Mouse (Mus musculus) heart, embryonic 14.5 days (tissue): ENCODE results near the gene Gmds. TPM values are rescaled to one million over a fixed set of nuclear protein-coding genes. Genes with fewer than 3 reads are reported as not detected.
A peak's percentile ranks its signal among the peaks of the same experiment; 100 is the strongest.

Source experiments
- ATAC-seq: fragments of 200-750 bp; cut with Nextera tagmentation; 2 replicates; pipeline ENCODE4 v1.8.0; 2017; ENCODE audit warnings: low read depth, moderate TSS enrichment; ENCODE audit not compliant: insufficient number of reproducible peaks, insufficient read depth, low FRiP score
- H3K27ac ChIP-seq, 2 experiments: fragments of 200-500 bp in 1 of 2; fragments of 300-500 bp in 1 of 2; sonication (generic) in 1 of 2; replicated peaks in 1 of 2; 2 replicates each; pipeline ENCODE4 v1.5.1; 2012 to 2014; ENCODE audit warnings: low read depth in 2 of 2, low read length in 2 of 2, control low read depth in 1 of 2, mild to moderate bottlenecking in 1 of 2, mixed read lengths in 1 of 2; ENCODE audit not compliant: control insufficient read depth in 1 of 2, insufficient read depth in 1 of 2
- H3K27me3 ChIP-seq: fragments of 300-500 bp; sonication (generic); 2 replicates; pipeline ENCODE4 v1.6.1; 2014; ENCODE audit warnings: mild to moderate bottlenecking, low read length, control low read depth; ENCODE audit not compliant: control insufficient read depth, insufficient read depth
- H3K36me3 ChIP-seq: fragments of 300-500 bp; sonication (generic); 2 replicates; pipeline ENCODE4 v1.6.1; 2014; ENCODE audit warnings: mild to moderate bottlenecking, control low read depth, low read length, mixed read lengths; ENCODE audit not compliant: control insufficient read depth, insufficient read depth
- H3K4me1 ChIP-seq, 2 experiments: fragments of 200-500 bp in 1 of 2; fragments of 300-500 bp in 1 of 2; sonication (generic) in 1 of 2; 2 replicates each; pipeline ENCODE4 v1.6.1; 2012 to 2014; ENCODE audit warnings: low read length in 2 of 2, control low read depth in 1 of 2, mixed read lengths in 1 of 2; ENCODE audit not compliant: control insufficient read depth in 2 of 2, insufficient read depth in 2 of 2
- H3K4me2 ChIP-seq: fragments of 300-500 bp; sonication (generic); 2 replicates; pipeline ENCODE4 v1.6.1; 2014; ENCODE audit warnings: mild to moderate bottlenecking, low read length
- H3K4me3 ChIP-seq, 2 experiments: fragments of 200-500 bp in 1 of 2; fragments of 300-500 bp in 1 of 2; sonication (generic) in 1 of 2; 2 replicates each; pipeline ENCODE4 v1.5.1; 2012 to 2014; ENCODE audit warnings: low read length in 2 of 2, mild to moderate bottlenecking in 2 of 2, control low read depth in 1 of 2, low read depth in 1 of 2, moderate library complexity in 1 of 2; ENCODE audit not compliant: control insufficient read depth in 1 of 2, insufficient read depth in 1 of 2
- H3K9ac ChIP-seq: fragments of 300-500 bp; sonication (generic); 2 replicates; pipeline ENCODE4 v1.6.1; 2014; ENCODE audit warnings: mild to moderate bottlenecking, low read length
- H3K9me3 ChIP-seq: fragments of 300-500 bp; sonication (generic); 2 replicates; pipeline ENCODE4 v1.6.1; 2016; ENCODE audit warnings: low read length, control low read depth; ENCODE audit not compliant: control insufficient read depth
- WGBS: fragments of 180-500 bp; shearing (Covaris S2); extraction: QIAGEN DNeasy Blood & Tissue Kit; methylation state at CpG from one replicate; pipeline ENCODE4 v1.1.7; 2014; 5-methylcytosine and 5-hydroxymethylcytosine counted together
- polyA plus RNA-seq: library from polyadenylated mRNA; unstranded; fragments of >200 nt; fragmentation: Nextera tagmentation; extraction: Ambion mirVana; gene quantifications from 2 replicates; pipeline ENCODE4 v1.2.1, GENCODE M21; 2014

Gene Gmds
- polyA plus RNA-seq, 1 experiment from 2014 or later, result 28.7 TPM

DNA sequence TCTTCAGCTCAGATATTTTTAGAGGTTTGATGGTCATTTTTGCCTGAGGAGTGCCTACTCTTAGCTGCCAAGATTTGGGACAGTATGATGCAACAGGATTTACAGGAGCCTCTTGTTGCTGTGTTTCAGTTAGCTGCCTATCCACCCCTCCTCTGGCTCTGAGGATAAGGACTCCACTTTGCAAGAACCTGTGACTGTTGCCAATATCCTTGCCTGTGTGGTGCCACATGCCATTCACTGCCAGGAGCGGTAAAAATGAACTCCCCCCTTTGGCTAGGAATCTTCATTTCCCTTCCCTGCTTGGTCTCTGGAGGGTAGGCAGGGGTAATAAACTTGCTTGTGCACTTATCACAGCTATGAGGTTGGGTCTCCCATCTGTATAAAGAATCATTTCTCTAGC lies 31.6 kb upstream of the Gmds start:
- no peaks in the 10 kb centered on the region for H3K36me3 ChIP-seq
- no peaks in the 10 kb centered on the region for H3K9me3 ChIP-seq
- H3K4me3 ChIP-seq, result no peak overlapping the region
- H3K27me3 ChIP-seq, result no peaks in the 10 kb centered on the region
- no peaks in the 10 kb centered on the region for H3K4me1 ChIP-seq
- 69% methylated on average over 1 of the region's 1 CpGs for WGBS
- H3K4me2 ChIP-seq, result no peak overlapping the region
- H3K9ac ChIP-seq, result no peak overlapping the region
- no peak for ATAC-seq
- no peak overlapping the region for H3K27ac ChIP-seq

DNA sequence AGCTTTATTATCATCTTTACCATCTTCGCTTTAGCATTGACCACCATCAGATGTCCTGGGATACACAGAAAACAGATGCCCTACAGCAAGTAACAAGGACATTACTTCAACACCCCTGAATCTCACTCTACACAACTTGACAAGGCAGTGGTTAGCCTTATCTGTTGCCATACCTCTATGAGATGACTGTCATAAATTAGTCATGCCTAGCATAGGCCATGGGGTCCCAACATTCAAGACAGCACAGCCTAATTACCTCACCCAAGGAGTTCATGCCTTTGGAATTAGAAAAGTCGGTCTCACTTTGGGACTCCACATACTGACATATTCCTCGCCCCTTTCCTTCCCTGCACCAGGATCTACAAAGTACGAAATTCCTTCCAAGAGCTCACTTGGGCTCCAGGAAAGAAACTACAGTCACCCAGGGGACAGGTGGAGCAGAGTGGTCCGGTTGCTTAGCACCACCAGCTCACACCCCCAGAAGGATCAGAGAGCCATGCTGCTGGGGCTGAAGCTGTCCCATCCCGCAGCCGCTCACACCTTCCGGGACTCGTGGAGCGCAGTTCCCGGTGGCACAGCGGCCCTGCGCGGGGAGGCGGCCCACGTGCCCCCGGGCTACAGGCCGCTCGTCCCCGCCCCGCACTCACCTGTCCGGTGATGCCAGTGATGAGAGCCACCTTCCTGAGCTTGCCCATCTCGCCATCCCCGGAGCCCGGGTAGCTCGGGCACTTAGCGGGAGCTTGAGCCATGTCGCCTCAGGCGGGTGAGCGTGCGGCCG lies 616 bp downstream of the Gmds start:
- 5% methylated on average over 32 of the region's 32 CpGs for WGBS
- Histone ChIP-seq H3K4me2 (peak overlapping the region; percentile 91), H3K9me3 (no peaks in the 10 kb centered on the region), H3K36me3 (no peaks in the 10 kb centered on the region), H3K27ac (0 out of 4 replicates have a peak overlapping the region, but pooled peaks of 1 of the 2 experiments have one; percentile 33), H3K9ac (peak overlapping the region; percentile 85), H3K4me3 (peak overlapping the region; percentile 82 to 98), H3K4me1 (peaks cover 0 to 5% of the 10 kb centered on the region in 2 experiments; a peak in 2 of 4 replicates), H3K27me3 (no peaks in the 10 kb centered on the region)
- ATAC-seq, result peak; percentile 49

DNA sequence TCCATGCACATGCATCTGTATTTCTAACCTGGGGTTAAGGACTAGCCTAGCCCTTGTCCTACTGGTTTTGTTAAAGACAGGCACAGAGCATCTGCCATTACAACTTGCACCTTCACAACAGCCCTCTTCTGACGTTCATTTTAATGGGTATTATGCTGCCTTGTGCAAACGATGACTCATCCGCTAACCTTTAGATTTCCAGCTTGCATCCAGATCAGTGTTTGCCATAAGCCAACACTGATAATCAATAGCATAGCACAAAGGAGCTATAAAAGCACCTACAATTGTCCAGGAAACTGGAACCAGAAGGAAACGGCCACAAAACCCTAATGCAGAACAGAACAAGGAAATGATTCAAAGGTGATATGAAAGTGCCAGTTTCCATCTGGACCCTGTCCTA lies 20.2 kb downstream of the Gmds start:
- H3K9me3 ChIP-seq, result no peaks in the 10 kb centered on the region
- H3K4me3 ChIP-seq, result no peak overlapping the region
- no peak overlapping the region for H3K27ac ChIP-seq
- WGBS, result 69% methylated on average over 4 of the region's 4 CpGs
- no peak for ATAC-seq
- no peaks in the 10 kb centered on the region for H3K27me3 ChIP-seq
- no peak overlapping the region for H3K4me2 ChIP-seq
- H3K36me3 ChIP-seq, result no peaks in the 10 kb centered on the region
- H3K4me1 ChIP-seq, result no peaks in the 10 kb centered on the region
- no peak overlapping the region for H3K9ac ChIP-seq

DNA sequence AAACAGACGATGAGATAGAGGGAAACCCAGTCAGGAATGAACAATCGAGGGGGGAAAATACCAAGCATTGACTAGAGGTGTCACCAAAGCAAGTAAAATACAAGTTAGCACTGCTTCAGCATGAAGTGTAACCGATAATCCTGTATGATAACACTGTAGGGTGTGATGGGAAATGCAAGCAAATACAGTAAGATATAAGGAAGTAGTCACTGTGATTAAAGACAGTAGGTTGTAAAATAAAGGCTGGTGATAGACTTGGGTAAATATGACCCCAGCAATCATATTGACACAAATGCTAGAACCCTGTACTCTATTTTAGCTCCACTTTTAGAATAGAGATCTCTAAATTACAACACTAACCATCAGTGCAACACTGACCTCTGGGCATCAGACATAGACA lies 21.2 kb downstream of the Gmds start:
- Histone ChIP-seq H3K36me3 (no peaks in the 10 kb centered on the region), H3K27me3 (no peaks in the 10 kb centered on the region), H3K9me3 (no peaks in the 10 kb centered on the region), H3K4me2 (no peak overlapping the region), H3K27ac (no peak overlapping the region), H3K4me3 (no peak overlapping the region), H3K9ac (no peak overlapping the region), H3K4me1 (no peaks in the 10 kb centered on the region)
- 74% methylated on average over 3 of the region's 3 CpGs for WGBS
- ATAC-seq, result no peak

DNA sequence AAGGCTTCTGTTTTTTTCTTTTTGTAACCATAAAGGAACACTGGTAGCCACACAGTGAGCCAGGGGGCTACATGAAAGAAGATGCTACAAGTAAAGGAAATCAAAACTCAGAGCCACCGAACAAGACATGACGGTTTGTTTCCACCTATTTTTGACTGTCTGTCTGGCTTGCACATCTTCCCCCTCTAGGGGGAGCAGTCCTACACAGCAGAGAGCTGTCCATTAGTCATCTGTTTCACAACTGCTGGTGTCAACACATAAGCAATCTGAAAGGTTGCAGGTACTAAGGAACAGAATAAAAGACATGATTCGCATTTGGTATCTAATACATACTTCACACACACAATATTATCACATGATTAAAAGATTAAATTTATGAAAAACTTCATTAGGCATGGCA lies 25.9 kb downstream of the Gmds start:
- WGBS, result 47% methylated on average over 3 of the region's 3 CpGs
- no peaks in the 10 kb centered on the region for H3K27me3 ChIP-seq
- ATAC-seq, result no peak

DNA sequence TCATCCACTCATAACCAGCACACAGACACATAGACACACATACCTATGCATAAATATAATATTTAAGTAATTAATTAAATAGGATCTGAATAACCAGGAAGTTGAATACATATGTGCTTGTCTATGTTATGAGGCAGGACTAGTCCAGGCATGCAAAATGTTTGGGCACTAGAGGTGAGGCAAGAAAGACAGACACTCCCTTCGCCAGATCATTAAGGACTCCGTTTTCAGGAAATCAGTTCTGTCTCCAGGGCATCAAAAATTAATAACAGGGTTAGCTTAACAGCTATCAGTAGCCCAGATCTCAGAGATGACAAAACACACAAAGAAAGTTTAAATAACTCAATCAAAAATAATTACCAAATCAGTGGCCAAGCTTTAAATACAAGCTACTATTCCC lies 27.1 kb downstream of the Gmds start:
- ATAC-seq, result no peak
- Histone ChIP-seq H3K9me3 (no peaks in the 10 kb centered on the region), H3K4me3 (no peak overlapping the region), H3K27ac (no peak overlapping the region), H3K27me3 (no peaks in the 10 kb centered on the region), H3K36me3 (no peaks in the 10 kb centered on the region), H3K4me2 (no peak overlapping the region), H3K4me1 (no peaks in the 10 kb centered on the region), H3K9ac (no peak overlapping the region)
- WGBS, result 89% methylated on average over 2 of the region's 2 CpGs

More for the DNA sequence above, 25.9 kb downstream of the Gmds start:
- Histone ChIP-seq H3K4me1 (no peaks in the 10 kb centered on the region), H3K36me3 (no peaks in the 10 kb centered on the region), H3K4me3 (no peak overlapping the region), H3K9me3 (no peaks in the 10 kb centered on the region), H3K27ac (no peak overlapping the region), H3K9ac (no peak overlapping the region), H3K4me2 (no peak overlapping the region)

DNA sequence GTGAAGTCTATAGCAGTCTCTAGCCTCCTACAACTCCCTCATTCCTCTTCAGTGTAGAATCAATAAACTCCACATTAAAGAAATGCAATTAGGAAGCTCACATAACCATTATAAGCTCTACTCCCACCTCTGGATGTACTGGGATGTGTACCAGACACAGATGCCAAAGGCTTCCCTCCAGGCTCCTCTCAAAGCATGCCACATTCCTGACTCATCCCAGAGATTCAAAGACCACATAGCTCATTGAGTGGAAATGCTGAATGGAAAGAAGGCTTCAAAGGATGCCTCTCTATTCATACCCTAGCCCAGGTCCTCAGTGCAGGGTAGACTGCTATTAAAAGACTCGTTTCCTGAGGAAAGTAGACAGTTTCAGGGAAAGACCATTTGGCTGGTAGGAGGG lies 40.1 kb downstream of the Gmds start:
- Histone ChIP-seq H3K9me3 (no peaks in the 10 kb centered on the region), H3K4me3 (no peak overlapping the region), H3K4me2 (no peak overlapping the region), H3K9ac (no peak overlapping the region), H3K36me3 (no peaks in the 10 kb centered on the region), H3K27me3 (no peaks in the 10 kb centered on the region), H3K27ac (no peak overlapping the region), H3K4me1 (no peaks in the 10 kb centered on the region)
- WGBS, result 23% methylated on average over 1 of the region's 1 CpGs
- no peak for ATAC-seq

DNA sequence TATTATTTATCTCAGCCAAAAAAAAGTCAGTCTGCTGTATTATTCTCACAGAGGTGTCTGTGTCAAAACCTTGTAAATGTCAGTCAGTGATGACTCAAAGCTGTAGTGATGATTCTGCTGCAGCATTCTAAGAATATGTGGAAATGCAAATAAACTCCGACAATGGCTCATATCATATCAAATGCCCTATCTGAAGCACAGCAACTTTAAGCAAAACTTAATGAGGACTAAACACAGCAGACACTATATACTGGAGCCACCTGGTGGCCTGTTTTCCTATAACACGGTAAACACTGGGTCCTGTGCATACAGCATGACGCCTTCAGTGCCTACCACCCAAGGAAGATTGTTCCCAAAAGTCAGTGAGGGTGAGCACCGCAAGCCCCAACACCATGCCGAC lies 41.1 kb downstream of the Gmds start:
- Histone ChIP-seq H3K27me3 (no peaks in the 10 kb centered on the region), H3K4me3 (no peak overlapping the region), H3K4me2 (no peak overlapping the region), H3K9ac (no peak overlapping the region), H3K36me3 (no peaks in the 10 kb centered on the region), H3K4me1 (no peaks in the 10 kb centered on the region), H3K27ac (no peak overlapping the region), H3K9me3 (no peaks in the 10 kb centered on the region)
- 47% methylated on average over 5 of the region's 5 CpGs for WGBS
- ATAC-seq, result no peak
